Mouse (Mus musculus): ENCODE results near the gene Hoxb5.

DNA sequence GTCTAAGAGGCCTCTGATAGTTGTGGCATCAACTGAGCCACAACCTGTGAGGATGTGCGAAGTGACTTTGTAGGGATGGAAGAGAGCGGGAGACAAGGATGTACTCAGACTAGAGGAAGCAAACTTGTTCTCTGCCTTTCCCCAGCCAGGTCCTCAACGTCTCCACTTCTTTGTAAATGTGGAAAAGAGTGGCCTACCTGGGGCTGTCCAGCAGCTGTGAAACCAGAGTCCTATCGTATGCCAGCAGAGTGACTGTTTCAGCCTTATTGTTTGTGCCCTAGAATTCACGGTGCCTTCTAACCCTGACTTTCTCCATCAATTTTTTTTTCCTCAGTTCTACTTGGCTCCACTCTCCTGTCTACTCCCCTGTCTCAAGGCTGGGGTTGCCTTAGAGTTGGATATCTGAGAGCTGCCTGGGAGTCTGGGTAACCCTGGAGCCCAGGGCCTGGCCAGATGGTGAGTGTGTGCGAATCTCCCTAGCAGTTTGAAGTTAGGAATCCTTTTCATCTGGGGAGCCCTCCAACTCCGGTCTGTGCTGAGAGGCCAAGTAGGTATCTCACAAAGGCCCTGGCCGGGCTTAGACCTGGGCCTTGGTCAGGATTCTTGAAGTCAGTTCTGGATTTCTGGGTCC lies 38.6 kb upstream of the Hoxb5 start:
- TF ChIP-seq POLR2A (IDR thresholded peaks at IDR 0.05; ENCODE audit: insufficient read depth, low read depth, low read length) (no peak), CTCF (IDR thresholded peaks at IDR 0.05) (no peak)

Data from heart, adult 2 months (tissue).